Mouse (Mus musculus): Measurements from ENCODE around the gene Mei1. TPM values are rescaled to one million over a fixed set of nuclear protein-coding genes. Genes with fewer than 3 reads are reported as not detected.
A peak's percentile ranks its signal among the peaks of the same experiment; 100 is the strongest.

The Mei1 gene
- total and polyA plus RNA-seq, 2 experiments from 2014 or later, result 0.10 TPM

DNA sequence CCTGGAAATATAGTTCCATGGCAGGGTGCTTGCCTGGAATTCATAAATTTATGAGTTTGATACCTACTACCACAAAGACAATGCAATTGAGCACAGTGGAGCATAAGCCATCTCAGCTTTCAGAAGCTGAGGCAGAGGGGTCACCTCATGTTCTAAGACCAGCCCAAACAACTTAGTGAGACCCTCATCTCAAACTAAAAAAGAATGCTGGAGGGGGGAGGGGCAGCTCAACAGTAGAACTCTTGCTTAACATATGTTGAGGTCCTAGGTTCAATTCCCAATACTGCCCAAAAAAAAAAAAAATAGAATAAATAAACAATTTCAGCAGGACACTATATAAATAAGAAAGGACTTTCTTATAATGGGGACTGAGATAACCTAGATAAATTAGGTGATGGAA, 80.2 kb downstream of the Mei1 start:
- no peak overlapping the region for H3K27ac ChIP-seq (ENCODE audit: low read depth, low read length)
- DNase-seq, result no peak
- ATAC-seq, result no peak
- H3K9me3 ChIP-seq (ENCODE audit: low read length), result no peaks in the 10 kb centered on the region
- no peaks in the 10 kb centered on the region for H3K36me3 ChIP-seq (ENCODE audit: insufficient read depth)
- H3K4me2 ChIP-seq (ENCODE audit: low read depth), result peak overlapping the region; percentile 60; the same call in 1 of the 2 replicates
- peaks cover 27% of the 10 kb centered on the region for H3K4me1 ChIP-seq (ENCODE audit: insufficient read depth)
- no peak overlapping the region for H3K9ac ChIP-seq
- H3K4me3 ChIP-seq (ENCODE audit: low read depth, low read length), result no peak overlapping the region
- no peaks in the 10 kb centered on the region for H3K27me3 ChIP-seq (ENCODE audit: insufficient read depth, low read length)
- no peak for TF ChIP-seq CTCF (IDR thresholded peaks at IDR 0.05; ENCODE audit: low read depth)

DNA sequence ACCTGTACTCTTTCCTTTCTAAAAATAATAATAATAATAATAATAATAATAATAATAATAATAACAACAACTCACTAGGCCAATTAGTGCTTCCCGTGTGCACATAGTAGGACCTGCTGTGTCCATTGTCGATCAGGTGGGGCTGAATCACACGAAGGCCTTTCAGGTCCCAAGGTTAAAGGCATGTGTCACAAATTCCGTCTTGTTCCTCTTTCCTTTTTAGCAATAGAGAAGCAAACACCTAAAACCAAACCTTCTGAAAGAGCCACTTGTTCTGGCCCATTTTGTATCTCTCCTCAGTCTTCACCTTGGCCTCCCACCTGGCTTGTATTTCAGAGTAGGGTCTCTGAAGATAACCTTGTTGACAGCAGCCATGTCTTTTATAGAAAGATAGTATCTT, 81.4 kb downstream of the Mei1 start:
- no peak for TF ChIP-seq CTCF (IDR thresholded peaks at IDR 0.05; ENCODE audit: low read depth)
- WGBS, result 94% methylated on average over 4 of the region's 4 CpGs
- Histone ChIP-seq H3K4me3 (ENCODE audit: low read depth, low read length) (no peak overlapping the region), H3K4me1 (ENCODE audit: insufficient read depth) (peaks cover 19% of the 10 kb centered on the region), H3K27ac (ENCODE audit: low read depth, low read length) (no peak overlapping the region), H3K9ac (no peak overlapping the region), H3K4me2 (ENCODE audit: low read depth) (no peak overlapping the region), H3K9me3 (ENCODE audit: low read length) (no peaks in the 10 kb centered on the region), H3K27me3 (ENCODE audit: insufficient read depth, low read length) (no peaks in the 10 kb centered on the region), H3K36me3 (ENCODE audit: insufficient read depth) (no peaks in the 10 kb centered on the region)
- no peak for DNase-seq
- ATAC-seq, result no peak

DNA sequence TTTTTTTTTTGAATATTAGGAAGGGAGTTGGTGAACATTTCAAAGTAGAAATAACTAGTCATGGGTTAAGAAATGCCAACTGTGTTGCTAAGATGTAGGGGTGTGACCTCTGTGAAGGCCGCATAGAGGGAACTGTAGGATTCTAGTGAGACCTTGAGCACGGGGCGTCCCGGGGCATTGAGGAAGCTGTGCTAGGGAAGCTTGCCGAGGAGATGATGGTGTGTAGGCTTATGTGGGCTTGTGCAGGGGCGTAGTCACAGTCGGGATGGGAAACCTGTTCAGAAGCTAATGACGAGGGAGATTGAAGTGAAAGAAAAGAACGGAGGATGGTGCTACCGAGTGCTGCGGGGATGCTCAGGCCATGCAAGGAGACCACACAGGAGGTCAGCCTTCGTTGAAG, 82.2 kb downstream of the Mei1 start:
- Histone ChIP-seq H3K9me3 (ENCODE audit: low read length) (no peaks in the 10 kb centered on the region), H3K36me3 (ENCODE audit: insufficient read depth) (no peaks in the 10 kb centered on the region), H3K27me3 (ENCODE audit: insufficient read depth, low read length) (no peaks in the 10 kb centered on the region), H3K4me2 (ENCODE audit: low read depth) (no peak overlapping the region), H3K4me1 (ENCODE audit: insufficient read depth) (peaks cover 14% of the 10 kb centered on the region; the same call in 1 of the 2 replicates), H3K4me3 (ENCODE audit: low read depth, low read length) (no peak overlapping the region), H3K9ac (no peak overlapping the region), H3K27ac (ENCODE audit: low read depth, low read length) (no peak overlapping the region)
- TF ChIP-seq CTCF (IDR thresholded peaks at IDR 0.05; ENCODE audit: low read depth), result no peak
- DNase-seq, result no peak
- WGBS, result 82% methylated on average over 12 of the region's 12 CpGs
- ATAC-seq, result no peak

DNA sequence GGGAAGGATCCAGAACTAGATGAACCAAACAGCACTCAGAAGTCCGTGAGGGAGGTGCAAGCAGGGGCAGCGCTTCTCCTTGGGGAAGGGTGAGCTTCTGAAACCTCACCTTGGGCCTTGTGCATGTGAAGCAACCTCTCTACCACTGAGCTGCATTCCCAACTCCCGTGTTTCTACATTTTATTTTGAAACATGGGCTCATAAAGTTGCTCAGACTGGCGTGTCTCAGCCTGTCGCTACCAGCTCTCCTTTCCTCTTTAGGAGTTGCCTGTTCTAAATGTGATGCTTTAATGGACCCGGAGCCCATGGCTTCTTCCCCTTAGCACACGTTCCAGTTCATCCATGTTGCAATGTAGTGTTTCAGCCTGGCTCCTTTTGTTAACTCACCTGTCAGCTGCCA, 82.6 kb downstream of the Mei1 start:
- Histone ChIP-seq H3K4me3 (ENCODE audit: low read depth, low read length) (no peak overlapping the region), H3K36me3 (ENCODE audit: insufficient read depth) (no peaks in the 10 kb centered on the region), H3K27me3 (ENCODE audit: insufficient read depth, low read length) (no peaks in the 10 kb centered on the region), H3K9me3 (ENCODE audit: low read length) (no peaks in the 10 kb centered on the region), H3K4me2 (ENCODE audit: low read depth) (no peak overlapping the region), H3K4me1 (ENCODE audit: insufficient read depth) (peaks cover 14% of the 10 kb centered on the region; the same call in 1 of the 2 replicates), H3K9ac (no peak overlapping the region), H3K27ac (ENCODE audit: low read depth, low read length) (no peak overlapping the region)
- no peak for TF ChIP-seq CTCF (IDR thresholded peaks at IDR 0.05; ENCODE audit: low read depth)
- ATAC-seq (no peak), DNase-seq (no peak)
- 82% methylated on average over 7 of the region's 7 CpGs for WGBS

DNA sequence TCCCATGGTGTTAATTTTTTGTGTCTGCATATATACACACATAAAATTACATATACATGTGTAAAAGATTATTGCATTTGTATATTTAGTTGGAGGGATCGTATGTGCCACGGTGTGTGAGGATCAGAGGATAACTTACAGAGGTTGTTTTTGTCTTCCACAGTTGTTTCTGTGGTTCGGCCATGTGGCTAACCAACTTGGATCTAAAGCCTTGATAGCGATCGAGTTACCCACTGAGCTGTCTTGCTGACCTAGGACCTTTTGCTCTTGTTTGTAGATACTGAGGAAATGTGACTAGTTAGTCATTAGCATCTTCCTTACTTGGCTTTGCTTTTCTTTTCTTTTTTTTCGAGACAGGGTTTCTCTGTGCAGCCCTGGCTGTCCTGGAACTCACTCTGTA, 86.5 kb downstream of the Mei1 start:
- DNase-seq (no peak), ATAC-seq (no peak)
- Histone ChIP-seq H3K27ac (ENCODE audit: low read depth, low read length) (no peak overlapping the region), H3K4me1 (ENCODE audit: insufficient read depth) (0 out of 2 replicates have a peak, but pooled peaks cover 4% of the 10 kb centered on the region), H3K9me3 (ENCODE audit: low read length) (no peaks in the 10 kb centered on the region), H3K27me3 (ENCODE audit: insufficient read depth, low read length) (no peaks in the 10 kb centered on the region), H3K9ac (no peak overlapping the region), H3K4me3 (ENCODE audit: low read depth, low read length) (no peak overlapping the region), H3K36me3 (ENCODE audit: insufficient read depth) (no peaks in the 10 kb centered on the region), H3K4me2 (ENCODE audit: low read depth) (no peak overlapping the region)
- 92% methylated on average over 6 of the region's 6 CpGs for WGBS
- TF ChIP-seq CTCF (IDR thresholded peaks at IDR 0.05; ENCODE audit: low read depth), result no peak

DNA sequence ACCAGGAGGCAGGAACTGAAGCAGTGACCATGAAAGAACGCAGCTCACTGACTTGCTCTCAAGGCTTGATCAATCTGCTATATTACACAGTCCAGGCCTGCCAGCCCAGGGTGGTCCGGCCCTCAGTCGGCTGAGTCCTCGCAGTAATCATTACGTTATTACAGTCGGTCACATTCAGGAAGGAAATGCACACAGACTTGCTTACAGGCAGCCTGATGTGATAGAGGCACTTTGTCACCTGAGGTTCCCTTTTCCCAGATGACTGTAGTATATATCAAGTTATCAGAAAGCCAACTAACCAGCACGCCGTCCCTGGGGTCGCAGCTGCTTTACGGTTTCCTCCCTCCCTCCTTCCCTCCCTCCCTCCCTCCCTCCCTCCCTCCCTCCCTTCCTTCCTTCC, 87.1 kb downstream of the Mei1 start:
- Histone ChIP-seq H3K9me3 (ENCODE audit: low read length) (no peaks in the 10 kb centered on the region), H3K9ac (no peak overlapping the region), H3K4me2 (ENCODE audit: low read depth) (no peak overlapping the region), H3K4me1 (ENCODE audit: insufficient read depth) (0 out of 2 replicates have a peak, but pooled peaks cover 4% of the 10 kb centered on the region), H3K4me3 (ENCODE audit: low read depth, low read length) (no peak overlapping the region), H3K27ac (ENCODE audit: low read depth, low read length) (no peak overlapping the region), H3K36me3 (ENCODE audit: insufficient read depth) (no peaks in the 10 kb centered on the region), H3K27me3 (ENCODE audit: insufficient read depth, low read length) (no peaks in the 10 kb centered on the region)
- no peak for TF ChIP-seq CTCF (IDR thresholded peaks at IDR 0.05; ENCODE audit: low read depth)
- WGBS, result 82% methylated on average over 10 of the region's 10 CpGs
- ATAC-seq (no peak), DNase-seq (no peak)

DNA sequence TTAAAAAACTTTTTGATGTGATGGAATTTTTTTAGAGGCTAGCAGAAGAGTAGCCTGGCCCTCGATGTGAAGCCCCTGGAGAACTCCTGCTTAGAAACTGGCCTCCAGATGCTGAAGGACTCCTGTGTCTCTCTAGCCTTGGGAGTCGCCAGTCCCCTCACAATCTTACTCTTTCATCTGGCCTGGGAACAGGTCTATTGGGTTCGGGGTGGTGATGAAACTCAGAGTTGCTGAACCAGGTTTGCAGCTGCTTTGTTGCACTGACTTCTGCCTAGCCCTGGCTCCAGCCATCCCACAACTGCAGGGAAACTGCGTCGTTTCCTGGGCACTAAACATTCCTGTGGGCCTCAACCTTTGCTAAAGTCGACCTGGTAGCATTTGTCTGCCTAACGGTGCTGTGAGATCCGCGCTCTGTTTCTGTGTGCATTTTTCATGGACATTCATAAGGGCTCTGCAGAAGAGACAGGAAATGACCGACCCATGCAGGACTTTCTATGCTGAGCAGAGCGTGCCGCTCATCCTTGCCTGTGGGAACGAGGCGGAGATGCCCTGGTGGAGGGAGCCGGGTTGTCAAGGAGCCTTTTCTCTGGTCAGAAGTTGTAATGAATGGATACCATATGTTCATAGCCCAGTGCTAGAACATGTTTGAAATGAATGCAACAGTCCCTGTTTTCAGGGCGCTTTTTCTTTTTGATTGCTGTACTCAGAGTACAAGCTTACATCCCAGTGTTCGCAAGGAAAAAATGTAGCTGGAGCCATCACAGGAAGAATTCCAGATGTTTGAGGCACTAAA, 88.6 kb downstream of the Mei1 start:
- H3K4me3 ChIP-seq (ENCODE audit: low read depth, low read length), result no peak overlapping the region
- no peak overlapping the region for H3K9ac ChIP-seq
- no peaks in the 10 kb centered on the region for H3K9me3 ChIP-seq (ENCODE audit: low read length)
- no peaks in the 10 kb centered on the region for H3K36me3 ChIP-seq (ENCODE audit: insufficient read depth)
- TF ChIP-seq CTCF (IDR thresholded peaks at IDR 0.05; ENCODE audit: low read depth), result no peak
- no peaks in the 10 kb centered on the region for H3K27me3 ChIP-seq (ENCODE audit: insufficient read depth, low read length)
- H3K4me2 ChIP-seq (ENCODE audit: low read depth), result no peak overlapping the region
- H3K27ac ChIP-seq (ENCODE audit: low read depth, low read length), result no peak overlapping the region
- WGBS, result 70% methylated on average over 17 of the region's 17 CpGs
- ATAC-seq (no peak), DNase-seq (no peak)
- no peaks in the 10 kb centered on the region for H3K4me1 ChIP-seq (ENCODE audit: insufficient read depth)
